Mouse (Mus musculus) stomach, postnatal 0 days (tissue): ENCODE results near the gene Tab2.

Source experiments
- CTCF ChIP-seq: IDR thresholded peaks from 2 replicates; pipeline ENCODE4 v1.5.1; 2016; ENCODE audit warnings: antibody characterized with exemption, low read depth, mild to moderate bottlenecking, moderate library complexity
- EP300 ChIP-seq: optimal IDR thresholded peaks from 2 replicates; pipeline ENCODE3; 2016; ENCODE audit warnings: antibody characterized with exemption

DNA sequence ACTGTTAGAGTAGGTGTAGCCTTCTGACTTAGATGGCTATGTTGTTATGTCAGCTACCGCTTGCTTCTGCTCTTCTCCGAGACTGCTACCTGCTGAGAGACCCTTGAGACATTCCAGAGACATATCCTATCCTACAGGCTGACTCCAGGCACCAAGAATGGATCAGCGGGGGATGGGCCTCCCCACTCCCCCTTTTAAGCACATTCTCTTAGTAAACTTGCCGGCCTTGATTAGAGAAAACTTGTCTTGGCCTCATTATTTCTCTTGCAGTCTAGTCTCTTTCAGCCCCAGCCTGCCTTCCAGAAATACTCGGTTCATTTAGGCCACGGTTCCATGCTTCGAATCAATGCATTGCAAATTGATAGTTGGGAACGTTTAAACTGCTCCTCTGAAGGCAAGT, 86.3 kb downstream of the Tab2 start:
- TF ChIP-seq CTCF (no peak), EP300 (no peak)
